Mouse (Mus musculus): Measurements from ENCODE around the gene Xkr7.

GRCm38 (mm10) chr2:153083824-153084223 lies 52.2 kb downstream of the Xkr7 start:
- no peak for TF ChIP-seq CTCF (IDR thresholded peaks at IDR 0.05)
- no peak for TF ChIP-seq EP300 (IDR thresholded peaks at IDR 0.05)
